Mouse (Mus musculus) MEL (cell line): ENCODE measurements at regions not wholly inside any gene's neighbourhood (a gene's known extent, or its start where the extent isn't known, plus 50 kb on each side); places are given as distances from the start of the nearest gene placed in this dataset.

Experiments used
- DNase-seq: peaks from one replicate; pipeline ENCODE4 v3.0.0; 2011; ENCODE audit warnings: low read depth, low spot score
- H3K27ac ChIP-seq: 2 replicates; pipeline ENCODE4 v1.5.1; 2012; ENCODE audit warnings: low read depth, mild to moderate bottlenecking, control low read depth, low read length, moderate library complexity; ENCODE audit not compliant: control insufficient read depth
- H3K27me3 ChIP-seq, 2 experiments: fragments of 150-350 bp in 1 of 2; sonication (generic) in 1 of 2; 2 replicates each; pipeline ENCODE4 v1.6.1; 2012; ENCODE audit warnings: low read length in 2 of 2, mild to moderate bottlenecking in 2 of 2, improper control_type of control experiment in 1 of 2, moderate library complexity in 1 of 2; ENCODE audit not compliant: insufficient read depth in 2 of 2, control insufficient read depth in 1 of 2
- H3K36me3 ChIP-seq, 2 experiments: 2 replicates each; pipeline ENCODE4 v1.6.1; 2012 to 2014; ENCODE audit warnings: low read length in 2 of 2, improper control_type of control experiment in 1 of 2, inconsistent platforms in 1 of 2, mild to moderate bottlenecking in 1 of 2; ENCODE audit not compliant: insufficient read depth in 2 of 2, control insufficient read depth in 1 of 2
- H3K4me1 ChIP-seq, 2 experiments: fragments of 150-350 bp in 1 of 2; sonication (generic) in 1 of 2; 2 replicates each; pipeline ENCODE4 v1.6.1; 2012; ENCODE audit warnings: low read length in 2 of 2, improper control_type of control experiment in 1 of 2, mild to moderate bottlenecking in 1 of 2; ENCODE audit not compliant: insufficient read depth in 2 of 2, control insufficient read depth in 1 of 2
- H3K4me3 ChIP-seq, 2 experiments: fragments of 150-350 bp in 1 of 2; sonication (generic) in 1 of 2; 2 replicates each; pipeline ENCODE4 v1.5.1; 2012; ENCODE audit warnings: low read depth in 2 of 2, low read length in 2 of 2, mild to moderate bottlenecking in 2 of 2, moderate library complexity in 2 of 2, control low read depth in 1 of 2, improper control_type of control experiment in 1 of 2; ENCODE audit not compliant: control insufficient read depth in 1 of 2, insufficient read depth in 1 of 2
- H3K79me2 ChIP-seq: 2 replicates; pipeline ENCODE4 v1.6.1; 2012; ENCODE audit warnings: mild to moderate bottlenecking, low read length, moderate library complexity; ENCODE audit not compliant: control insufficient read depth, poor library complexity, insufficient read depth
- H3K9ac ChIP-seq: 2 replicates; pipeline ENCODE4 v1.6.1; 2012; ENCODE audit warnings: low read depth, mild to moderate bottlenecking, control low read depth, low read length, moderate library complexity; ENCODE audit not compliant: control insufficient read depth, poor library complexity, severe bottlenecking
- H3K9me3 ChIP-seq: fragments of 150-350 bp; sonication (generic); replicated peaks from 2 replicates; pipeline ENCODE4 v1.6.1; 2012; ENCODE audit warnings: mild to moderate bottlenecking, low read length, improper control_type of control experiment, moderate library complexity; ENCODE audit not compliant: insufficient read depth
- BHLHE40 ChIP-seq: IDR thresholded peaks from 2 replicates; pipeline ENCODE4 v1.6.1; 2012; ENCODE audit warnings: low read depth, mild to moderate bottlenecking, inconsistent platforms, low read length, improper control_type of control experiment, borderline replicate concordance
- CTCF ChIP-seq, 3 experiments: IDR thresholded peaks in 2 of 3; conservative IDR thresholded peaks in 1 of 3; 2 replicates each; pipeline ENCODE4 v1.5.1; 2011 to 2012; ENCODE audit warnings: low read length in 3 of 3, low read depth in 2 of 3, mild to moderate bottlenecking in 2 of 3, improper control_type of control experiment in 1 of 3, inconsistent platforms in 1 of 3, mixed read lengths in 1 of 3, moderate library complexity in 1 of 3; ENCODE audit not compliant: control insufficient read depth in 1 of 3, insufficient read depth in 1 of 3, poor library complexity in 1 of 3, severe bottlenecking in 1 of 3
- ELF1 ChIP-seq: IDR thresholded peaks from 2 replicates; pipeline ENCODE4 v1.6.1; 2014; ENCODE audit warnings: low read depth, mild to moderate bottlenecking, inconsistent platforms, low read length, improper control_type of control experiment, moderate library complexity
- EP300 ChIP-seq, 2 experiments: IDR thresholded peaks; 2 replicates each; pipeline ENCODE4 v1.6.1; 2011; ENCODE audit warnings: improper control_type of control experiment in 2 of 2, low read length in 2 of 2, low read depth in 1 of 2, mild to moderate bottlenecking in 1 of 2
- GATA1 ChIP-seq: IDR thresholded peaks from 2 replicates; pipeline ENCODE4 v1.6.1; 2011; ENCODE audit warnings: low read depth, low read length, improper control_type of control experiment
- JUND ChIP-seq: IDR thresholded peaks from 2 replicates; pipeline ENCODE4 v1.6.1; 2011; ENCODE audit warnings: low read depth, mild to moderate bottlenecking, improper control_type of control experiment, low read length
- KAT2A ChIP-seq: conservative IDR thresholded peaks from 2 replicates; pipeline ENCODE4 v1.6.1; 2012; ENCODE audit warnings: low read depth, low read length, improper control_type of control experiment, inconsistent platforms
- MAFK ChIP-seq: IDR thresholded peaks from 2 replicates; pipeline ENCODE4 v1.6.1; 2011; ENCODE audit warnings: low read depth, mild to moderate bottlenecking, low read length, improper control_type of control experiment, borderline replicate concordance
- MAX ChIP-seq: IDR thresholded peaks from 2 replicates; pipeline ENCODE4 v1.6.1; 2011; ENCODE audit warnings: low read length, improper control_type of control experiment
- MXI1 ChIP-seq: IDR thresholded peaks from 2 replicates; pipeline ENCODE4 v1.6.1; 2011; ENCODE audit warnings: mild to moderate bottlenecking, low read depth, low read length, improper control_type of control experiment
- MYB ChIP-seq: IDR thresholded peaks from 2 replicates; pipeline ENCODE4 v1.6.1; 2011; ENCODE audit warnings: mild to moderate bottlenecking, low read depth, low read length, improper control_type of control experiment
- NELFE ChIP-seq: IDR thresholded peaks from 2 replicates; pipeline ENCODE4 v1.6.1; 2011; ENCODE audit warnings: low read depth, low read length, improper control_type of control experiment
- RAD21 ChIP-seq: IDR thresholded peaks from 2 replicates; pipeline ENCODE4 v1.6.1; 2011; ENCODE audit warnings: mild to moderate bottlenecking, low read depth, low read length, improper control_type of control experiment
- SIN3A ChIP-seq: IDR thresholded peaks from 2 replicates; pipeline ENCODE4 v1.6.1; 2012; ENCODE audit warnings: low read length, improper control_type of control experiment, inconsistent platforms
- SMC3 ChIP-seq: IDR thresholded peaks from 2 replicates; pipeline ENCODE4 v1.6.1; 2011; ENCODE audit warnings: low read depth, low read length, improper control_type of control experiment
- USF2 ChIP-seq, 2 experiments: IDR thresholded peaks; 2 replicates each; pipeline ENCODE4 v1.6.1; 2011 to 2012; ENCODE audit warnings: improper control_type of control experiment in 2 of 2, low read length in 2 of 2, borderline replicate concordance in 1 of 2, inconsistent platforms in 1 of 2, low read depth in 1 of 2, mild to moderate bottlenecking in 1 of 2; ENCODE audit not compliant: insufficient read depth in 1 of 2
- ZNF384 ChIP-seq: IDR thresholded peaks from 2 replicates; pipeline ENCODE4 v1.6.1; 2012; ENCODE audit warnings: low read depth, mild to moderate bottlenecking, inconsistent platforms, low read length, improper control_type of control experiment

- H3K27me3 ChIP-seq = no peaks in the 10 kb centered on the region
- no peak overlapping the region for H3K27ac ChIP-seq
- H3K9me3 ChIP-seq = no peaks in the 10 kb centered on the region
- DNase-seq = no peak
- TF ChIP-seq MYB (no peak), MAX (no peak)
- H3K9ac ChIP-seq = no peak overlapping the region
- H3K4me1 ChIP-seq = no peaks in the 10 kb centered on the region
- no peaks in the 10 kb centered on the region for H3K79me2 ChIP-seq
- no peak overlapping the region for H3K4me3 ChIP-seq
- no peaks in the 10 kb centered on the region for H3K36me3 ChIP-seq
Observed at GRCm38 (mm10) chrX:77443852-77444492, 66.8 kb upstream of the Tbl1x start.

DNA sequence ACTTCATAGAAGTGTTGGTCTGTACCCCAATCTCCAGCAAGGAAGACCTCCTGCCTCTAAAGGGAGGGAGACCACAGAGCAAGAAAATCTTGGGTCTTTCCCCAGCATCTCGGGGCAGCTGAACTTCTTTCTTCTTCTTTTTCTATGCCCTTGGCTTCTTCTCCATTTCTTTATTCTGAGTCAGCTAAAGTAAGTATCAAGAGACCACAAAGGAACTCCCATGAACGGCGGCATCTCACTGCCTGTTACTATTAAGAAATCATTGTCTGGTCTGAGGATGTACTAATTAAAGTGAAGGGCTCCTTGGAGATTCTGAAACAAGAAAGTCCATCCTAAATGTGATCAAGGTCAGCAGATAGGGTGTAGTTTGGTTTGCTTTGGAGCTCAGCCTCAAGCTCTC is 64.1 kb upstream of the Tbl1x start:
- H3K27me3 ChIP-seq = no peaks in the 10 kb centered on the region
- DNase-seq = no peak
- no peaks in the 10 kb centered on the region for H3K4me1 ChIP-seq
- H3K9ac ChIP-seq = no peak overlapping the region
- H3K9me3 ChIP-seq = no peaks in the 10 kb centered on the region
- H3K79me2 ChIP-seq = no peaks in the 10 kb centered on the region
- H3K4me3 ChIP-seq = no peak overlapping the region
- H3K36me3 ChIP-seq = no peaks in the 10 kb centered on the region
- TF ChIP-seq RAD21 = no peak
- no peak for TF ChIP-seq CTCF (IDR thresholded peaks at IDR 0.05 in 2 of 3, conservative IDR thresholded peaks at IDR 0.05 in 1 of 3; ENCODE audit: control insufficient read depth in 1 of 3, insufficient read depth in 1 of 3, low read depth in 2 of 3, low read length in 3 of 3, poor library complexity in 1 of 3, severe bottlenecking in 1 of 3)
- no peak for TF ChIP-seq SMC3
- TF ChIP-seq SIN3A = no peak
- no peak for TF ChIP-seq JUND
- TF ChIP-seq NELFE = no peak
- no peak for TF ChIP-seq MAFK
- no peak for TF ChIP-seq BHLHE40
- no peak for TF ChIP-seq KAT2A
- TF ChIP-seq MYB = no peak
- no peak for TF ChIP-seq MXI1
- TF ChIP-seq USF2 (IDR thresholded peaks at IDR 0.05; ENCODE audit: borderline replicate concordance in 1 of 2, insufficient read depth in 1 of 2, low read depth in 1 of 2, low read length in 2 of 2) = no peak
- TF ChIP-seq EP300 (IDR thresholded peaks at IDR 0.05; ENCODE audit: low read depth in 1 of 2, low read length in 2 of 2) = no peak
- TF ChIP-seq ELF1 = no peak
- TF ChIP-seq GATA1 = no peak
- no peak for TF ChIP-seq ZNF384
- no peak overlapping the region for H3K27ac ChIP-seq
